Mouse (Mus musculus): ENCODE data around the gene Unc5cl. TPM values are rescaled to one million over a fixed set of nuclear protein-coding genes. Genes with fewer than 3 reads are reported as not detected.
"Not testable (repeated sequence)": the region's sequence is repeated elsewhere in the genome, so short reads cannot be mapped to it uniquely, and the experiment has no call there.

Gene Unc5cl
- polyA plus RNA-seq, 1 experiment from 2014 or later: 0.51 TPM

DNA sequence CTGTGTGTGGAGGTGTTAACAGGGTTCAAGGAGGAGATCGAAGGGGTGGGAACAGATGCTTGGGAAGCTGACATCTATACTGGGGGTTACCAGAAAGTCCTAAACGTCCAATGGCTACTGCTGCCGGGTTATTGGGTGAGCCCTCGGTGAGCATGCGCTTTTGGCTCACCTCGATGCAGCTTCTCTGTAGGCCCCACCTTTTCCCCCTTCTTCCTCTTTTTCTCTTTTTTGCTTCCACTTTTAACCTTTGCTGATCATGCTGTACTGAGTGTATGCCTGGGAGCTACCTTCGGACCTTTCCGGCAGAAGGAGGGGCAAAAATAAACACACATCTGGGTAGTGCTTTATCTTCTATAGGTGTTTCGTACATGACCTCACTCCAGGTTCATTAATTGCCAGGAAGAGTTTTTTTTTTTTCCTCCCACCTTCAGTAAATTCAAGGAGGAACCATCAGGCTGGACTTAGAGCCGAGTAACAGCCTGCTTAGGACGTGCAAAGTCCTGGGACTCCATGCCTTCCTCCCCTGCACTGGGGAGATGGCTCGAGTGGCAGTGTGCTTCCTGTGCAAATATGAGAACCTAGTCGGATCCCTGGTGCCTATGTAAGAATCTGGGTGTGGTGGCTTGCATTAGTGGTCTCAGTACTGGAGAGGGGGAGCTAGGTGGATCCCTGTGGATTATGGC is 3.4 kb downstream of the Unc5cl start:
- Histone ChIP-seq H3K4me3 (no peak overlapping the region), H3K27ac (replicated peaks) (no peak overlapping the region), H3K9me3 (no peaks in the 10 kb centered on the region), H3K27me3 (replicated peaks; ENCODE audit: low read depth, poor library complexity, severe bottlenecking) (no peaks in the 10 kb centered on the region; the same call in 1 of the 2 replicates), H3K4me1 (peaks cover 9% of the 10 kb centered on the region; the same call in 1 of the 2 replicates), H3K36me3 (replicated peaks) (no peaks in the 10 kb centered on the region)
- no peak for DNase-seq (ENCODE audit: low spot score)
- 87% methylated on average over 13 of the region's 13 CpGs for WGBS

DNA sequence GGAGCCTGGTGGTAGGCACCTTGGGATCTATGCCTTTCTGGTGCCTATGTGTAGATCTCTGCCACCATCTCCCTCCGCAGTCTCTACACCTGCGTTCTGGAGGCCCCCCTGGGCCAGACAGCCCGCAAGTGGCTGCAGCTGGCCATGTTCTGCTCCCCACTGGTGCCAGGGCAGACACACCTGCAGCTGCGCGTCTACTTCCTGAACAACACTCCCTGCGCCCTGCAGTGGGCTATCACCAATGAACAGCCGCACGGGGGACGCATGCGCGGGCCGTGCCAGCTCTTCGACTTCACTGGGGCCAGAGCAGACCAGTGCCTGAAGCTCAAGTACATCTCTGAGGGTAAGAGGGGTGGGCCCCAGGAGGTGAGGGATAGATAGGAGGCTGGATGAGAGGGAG is 7.4 kb downstream of the Unc5cl start:
- WGBS: 93% methylated on average over 13 of the region's 13 CpGs
- DNase-seq (ENCODE audit: low spot score): no peak
- Histone ChIP-seq H3K9me3 (no peaks in the 10 kb centered on the region), H3K4me3 (no peak overlapping the region), H3K36me3 (replicated peaks) (no peaks in the 10 kb centered on the region), H3K27ac (replicated peaks) (no peak overlapping the region), H3K27me3 (replicated peaks; ENCODE audit: low read depth, poor library complexity, severe bottlenecking) (peaks cover 20% of the 10 kb centered on the region), H3K4me1 (peaks cover 3% of the 10 kb centered on the region)

DNA sequence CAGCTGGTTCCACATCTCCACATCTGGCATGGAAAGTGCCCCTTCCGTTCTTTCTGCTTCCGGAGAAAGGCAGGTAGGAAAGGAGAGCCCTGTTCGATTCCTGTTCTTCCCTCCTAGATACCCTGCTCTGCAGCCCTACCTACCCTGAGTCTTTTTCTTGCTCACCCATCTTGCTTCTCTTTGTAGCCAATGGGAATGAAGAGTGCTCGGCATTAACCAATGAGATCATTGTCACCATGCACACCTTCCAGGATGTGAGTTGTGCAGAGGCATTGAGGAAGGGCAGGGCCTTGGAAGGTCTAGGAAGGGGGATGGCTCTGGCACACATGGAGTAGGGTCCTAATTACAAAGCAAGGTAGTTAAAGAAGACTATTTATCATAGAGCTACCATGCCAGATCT is 8.7 kb downstream of the Unc5cl start:
- H3K4me3 ChIP-seq: no peak overlapping the region
- H3K9me3 ChIP-seq: no peaks in the 10 kb centered on the region
- no peak overlapping the region for H3K27ac ChIP-seq (replicated peaks)
- H3K27me3 ChIP-seq (replicated peaks; ENCODE audit: low read depth, poor library complexity, severe bottlenecking): peaks cover 28% of the 10 kb centered on the region
- DNase-seq (ENCODE audit: low spot score): no peak
- H3K36me3 ChIP-seq (replicated peaks): no peaks in the 10 kb centered on the region
- WGBS: 93% methylated on average over 4 of the region's 4 CpGs
- H3K4me1 ChIP-seq: peaks cover 11% of the 10 kb centered on the region

DNA sequence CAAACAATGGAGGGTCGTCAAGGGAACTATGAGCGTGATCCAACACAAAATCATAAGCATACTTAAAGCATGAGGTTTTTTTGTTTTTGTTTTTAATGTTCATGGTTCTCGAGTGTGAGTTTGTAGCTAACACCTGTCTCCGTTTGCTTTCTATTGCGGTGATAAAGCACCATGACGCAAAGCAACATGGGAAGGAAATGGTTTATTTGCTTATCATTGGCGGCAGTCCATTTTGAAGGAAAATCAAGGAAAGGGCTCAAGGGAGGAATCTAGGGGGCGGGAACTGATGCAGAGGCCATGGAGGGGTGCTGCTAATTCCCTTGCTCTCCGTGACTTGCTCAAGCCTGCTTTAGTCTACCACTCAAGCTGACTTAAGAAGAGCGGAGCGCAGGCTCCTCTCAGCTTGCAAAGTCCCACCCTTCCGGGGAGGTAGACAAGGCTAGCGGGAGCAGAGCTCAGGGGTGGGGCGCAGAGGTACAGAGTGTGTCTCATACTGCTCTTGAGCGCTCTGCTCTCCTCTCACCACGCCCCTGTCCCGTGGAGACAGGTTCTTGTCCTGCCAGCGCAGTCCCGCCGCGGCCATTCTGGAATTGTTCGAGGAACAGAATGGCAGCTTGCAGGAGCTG is 12.2 kb downstream of the Unc5cl start:
- Histone ChIP-seq H3K27ac (replicated peaks) (no peak overlapping the region; the same call in 1 of the 2 replicates), H3K27me3 (replicated peaks; ENCODE audit: low read depth, poor library complexity, severe bottlenecking) (peaks cover 28% of the 10 kb centered on the region), H3K4me1 (peaks cover 11% of the 10 kb centered on the region), H3K9me3 (no peaks in the 10 kb centered on the region), H3K36me3 (replicated peaks) (no peaks in the 10 kb centered on the region), H3K4me3 (peak overlapping the region; percentile 34)
- WGBS: 43% methylated on average over 22 of the region's 22 CpGs
- DNase-seq (ENCODE audit: low spot score): no peak

DNA sequence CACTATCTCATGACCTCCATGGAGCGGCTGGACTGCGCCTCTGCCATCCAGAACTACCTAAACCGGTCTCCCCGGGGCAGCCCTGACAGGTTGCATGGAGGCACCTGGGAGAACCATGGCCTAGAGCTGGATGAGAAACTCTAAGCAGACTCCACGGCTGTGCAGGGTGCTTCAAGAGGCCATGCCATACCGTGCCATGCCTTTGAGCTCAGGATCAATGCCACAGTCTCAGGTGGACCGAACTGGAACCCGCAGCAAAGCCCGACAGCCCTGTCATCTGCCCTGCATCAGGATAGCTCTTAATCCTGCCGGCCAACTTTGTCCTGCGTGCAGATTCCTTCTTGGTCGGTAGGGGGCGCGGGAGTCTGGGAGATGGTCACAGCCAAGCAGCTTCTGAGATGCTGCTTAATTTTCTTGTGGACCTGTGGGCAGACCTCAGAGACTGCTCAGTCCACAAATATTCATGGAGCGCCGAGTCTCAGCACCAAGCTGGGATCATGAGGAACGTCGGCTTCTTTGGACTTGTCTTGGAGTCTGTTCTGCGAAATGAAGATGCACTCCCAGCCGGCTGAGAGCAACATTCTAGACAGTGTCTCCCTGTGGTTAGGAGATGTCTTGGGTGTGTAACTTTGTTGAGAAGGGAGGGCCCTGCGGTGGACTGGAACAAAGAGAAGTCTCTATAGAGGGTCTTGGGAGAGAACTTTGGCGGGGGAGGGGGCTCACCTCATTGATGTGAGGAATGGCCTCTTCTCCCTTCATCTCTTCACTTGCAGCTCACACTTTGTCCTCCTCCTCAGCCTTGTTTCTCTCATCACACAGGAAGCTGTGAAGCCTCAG is 12.9 kb downstream of the Unc5cl start:
- Histone ChIP-seq H3K4me1 (peaks cover 11% of the 10 kb centered on the region), H3K4me3 (peak overlapping the region; percentile 34), H3K36me3 (replicated peaks) (no peaks in the 10 kb centered on the region), H3K27ac (replicated peaks) (no peak overlapping the region; the same call in 1 of the 2 replicates), H3K27me3 (replicated peaks; ENCODE audit: low read depth, poor library complexity, severe bottlenecking) (peaks cover 28% of the 10 kb centered on the region), H3K9me3 (no peaks in the 10 kb centered on the region)
- 10% methylated on average over 22 of the region's 22 CpGs for WGBS
- DNase-seq (ENCODE audit: low spot score): peak; percentile 88

DNA sequence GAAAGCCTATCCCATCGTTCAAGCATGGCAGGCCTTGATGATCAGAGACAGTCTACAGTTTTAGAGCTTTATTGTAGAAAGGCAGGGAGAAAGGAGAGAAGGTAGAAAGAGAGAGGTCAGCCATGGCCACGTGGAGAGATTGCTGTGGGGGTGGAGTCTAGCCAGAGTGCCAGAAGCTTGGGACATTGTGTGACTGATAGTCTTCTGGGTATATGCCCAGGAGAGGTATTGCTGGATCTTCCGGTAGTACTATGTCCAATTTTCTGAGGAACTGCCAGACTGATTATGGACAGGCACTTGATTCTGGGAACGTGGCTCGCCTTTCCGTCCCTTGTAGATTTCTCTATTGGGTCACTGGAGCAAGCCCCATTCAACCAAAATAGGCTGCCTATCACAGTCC is 19.6 kb downstream of the Unc5cl start:
- H3K36me3 ChIP-seq (replicated peaks); DNase-seq (ENCODE audit: low spot score); H3K27me3 ChIP-seq (replicated peaks; ENCODE audit: low read depth, poor library complexity, severe bottlenecking); H3K9me3 ChIP-seq; H3K4me3 ChIP-seq; H3K27ac ChIP-seq (replicated peaks); H3K4me1 ChIP-seq: not testable (repeated sequence)
- WGBS: 87% methylated on average over 6 of the region's 6 CpGs

DNA sequence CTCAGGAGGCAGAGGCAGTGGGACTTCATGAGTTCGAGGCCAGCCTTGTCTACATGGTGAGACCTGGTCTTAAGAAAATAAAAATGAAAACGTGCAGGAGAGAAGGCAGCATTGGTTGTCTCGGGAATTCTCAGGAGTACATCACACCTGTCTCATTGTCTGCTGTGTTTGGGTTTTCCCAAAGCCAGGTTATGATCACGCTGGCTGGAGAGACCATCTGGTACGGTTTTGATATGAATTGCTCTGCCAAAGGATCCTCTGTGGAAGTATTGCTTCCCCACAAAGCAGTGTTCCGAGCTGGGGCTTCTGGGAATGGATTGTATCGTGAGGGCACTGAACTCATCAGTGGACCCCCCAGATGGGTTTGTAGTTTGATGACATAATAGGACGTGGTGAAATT is 20.7 kb downstream of the Unc5cl start:
- H3K9me3 ChIP-seq: no peaks in the 10 kb centered on the region
- no peak overlapping the region for H3K27ac ChIP-seq (replicated peaks)
- WGBS: 82% methylated on average over 8 of the region's 8 CpGs
- H3K36me3 ChIP-seq (replicated peaks): no peaks in the 10 kb centered on the region
- H3K4me3 ChIP-seq: no peak overlapping the region
- no peaks in the 10 kb centered on the region for H3K4me1 ChIP-seq
- no peaks in the 10 kb centered on the region for H3K27me3 ChIP-seq (replicated peaks; ENCODE audit: low read depth, poor library complexity, severe bottlenecking)
- DNase-seq (ENCODE audit: low spot score): no peak

DNA sequence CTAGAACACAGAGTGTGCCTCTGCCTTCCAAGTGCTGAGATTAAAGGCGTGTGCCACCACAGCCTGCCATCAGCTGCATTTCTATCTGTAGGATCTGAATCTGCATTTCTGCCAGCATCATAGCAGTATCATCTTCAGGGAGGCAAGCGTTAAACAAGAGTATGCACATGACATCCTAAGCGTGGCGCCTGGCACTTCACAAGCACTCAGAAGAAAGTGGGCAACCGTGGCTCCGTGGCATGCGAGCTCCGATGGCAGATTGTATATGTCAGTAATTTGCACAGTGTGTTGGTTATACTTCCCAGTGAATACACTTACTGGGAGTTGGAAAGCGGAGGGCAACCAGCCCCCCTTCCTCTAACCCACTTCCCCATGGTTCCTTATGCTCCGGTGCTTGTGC is 25.3 kb downstream of the Unc5cl start:
- 88% methylated on average over 10 of the region's 10 CpGs for WGBS
- DNase-seq (ENCODE audit: low spot score): no peak
- no peaks in the 10 kb centered on the region for H3K36me3 ChIP-seq (replicated peaks)

DNA sequence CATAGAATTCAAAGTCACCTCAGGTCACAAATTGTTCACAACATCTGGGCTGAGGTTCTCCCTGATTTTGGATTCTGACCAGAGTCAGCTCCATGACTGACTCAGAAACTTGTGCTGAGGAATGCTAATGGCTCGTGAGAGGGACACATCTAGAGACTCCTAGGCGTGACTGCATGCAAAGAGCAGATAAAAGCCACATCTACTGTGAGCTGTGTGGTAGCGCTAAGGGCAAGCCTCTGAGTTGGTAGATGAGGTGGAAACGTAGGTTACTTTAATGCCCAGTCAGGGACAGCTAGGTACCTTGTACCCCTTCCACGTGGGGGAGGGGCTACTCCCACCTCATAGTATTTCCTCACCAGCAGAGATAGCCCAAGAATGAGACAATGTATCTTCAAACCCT is 29.1 kb downstream of the Unc5cl start:
- DNase-seq (ENCODE audit: low spot score): no peak
- WGBS: 84% methylated on average over 5 of the region's 5 CpGs
- no peaks in the 10 kb centered on the region for H3K36me3 ChIP-seq (replicated peaks)
- no peaks in the 10 kb centered on the region for H3K4me1 ChIP-seq
- H3K9me3 ChIP-seq: no peaks in the 10 kb centered on the region
- H3K27ac ChIP-seq (replicated peaks): no peak overlapping the region
- H3K4me3 ChIP-seq: no peak overlapping the region
- no peaks in the 10 kb centered on the region for H3K27me3 ChIP-seq (replicated peaks; ENCODE audit: low read depth, poor library complexity, severe bottlenecking)

More for the DNA sequence above, 25.3 kb downstream of the Unc5cl start:
- Histone ChIP-seq H3K9me3 (no peaks in the 10 kb centered on the region), H3K27me3 (replicated peaks; ENCODE audit: low read depth, poor library complexity, severe bottlenecking) (no peaks in the 10 kb centered on the region), H3K27ac (replicated peaks) (no peak overlapping the region), H3K4me1 (no peaks in the 10 kb centered on the region), H3K4me3 (no peak overlapping the region)

DNA sequence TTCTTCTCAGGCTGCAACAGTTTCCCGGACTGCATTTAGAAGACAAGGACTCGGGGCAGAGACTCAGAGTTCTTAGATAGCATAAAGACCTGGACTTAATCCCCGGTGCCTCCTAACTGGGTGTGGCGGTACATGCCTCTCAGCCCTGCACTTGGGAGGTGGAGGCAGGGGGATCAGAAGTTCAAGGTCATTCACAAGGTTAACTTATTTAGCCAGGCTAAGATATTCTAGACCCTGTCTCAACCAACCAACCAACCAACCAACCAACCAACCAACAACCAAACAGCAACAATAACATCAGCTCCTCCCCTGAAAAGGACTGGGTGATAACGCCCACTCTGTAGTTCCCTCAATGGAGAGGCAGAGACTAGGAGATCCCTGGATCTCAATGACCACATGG is 29.5 kb downstream of the Unc5cl start:
- no peaks in the 10 kb centered on the region for H3K36me3 ChIP-seq (replicated peaks)
- WGBS: 95% methylated on average over 5 of the region's 5 CpGs
- H3K27ac ChIP-seq (replicated peaks): no peak overlapping the region
- H3K4me3 ChIP-seq: no peak overlapping the region
- no peaks in the 10 kb centered on the region for H3K9me3 ChIP-seq
- no peak for DNase-seq (ENCODE audit: low spot score)
- no peaks in the 10 kb centered on the region for H3K27me3 ChIP-seq (replicated peaks; ENCODE audit: low read depth, poor library complexity, severe bottlenecking)
- no peaks in the 10 kb centered on the region for H3K4me1 ChIP-seq

DNA sequence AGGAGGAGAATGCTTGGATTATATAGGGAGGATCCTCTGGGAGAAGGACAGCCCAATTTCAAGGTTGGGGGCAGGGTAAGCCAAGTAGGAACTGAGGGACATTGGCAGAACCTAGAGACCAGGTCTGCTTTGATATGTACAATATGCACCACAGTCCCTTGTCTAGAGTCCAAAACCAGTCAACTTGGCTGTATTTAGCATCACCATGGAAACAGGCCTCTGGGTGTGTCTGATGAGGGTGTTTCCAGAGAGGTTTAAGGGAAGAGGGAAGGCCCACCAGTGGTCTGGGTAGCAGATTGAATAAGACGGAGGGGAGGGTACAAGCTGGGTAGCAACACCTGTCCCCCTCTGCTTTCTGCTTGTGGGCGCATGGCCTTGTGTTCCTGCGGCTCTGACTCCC is 34.8 kb downstream of the Unc5cl start:
- no peaks in the 10 kb centered on the region for H3K36me3 ChIP-seq (replicated peaks)
- H3K27ac ChIP-seq (replicated peaks): no peak overlapping the region
- WGBS: 92% methylated on average over 3 of the region's 3 CpGs

DNA sequence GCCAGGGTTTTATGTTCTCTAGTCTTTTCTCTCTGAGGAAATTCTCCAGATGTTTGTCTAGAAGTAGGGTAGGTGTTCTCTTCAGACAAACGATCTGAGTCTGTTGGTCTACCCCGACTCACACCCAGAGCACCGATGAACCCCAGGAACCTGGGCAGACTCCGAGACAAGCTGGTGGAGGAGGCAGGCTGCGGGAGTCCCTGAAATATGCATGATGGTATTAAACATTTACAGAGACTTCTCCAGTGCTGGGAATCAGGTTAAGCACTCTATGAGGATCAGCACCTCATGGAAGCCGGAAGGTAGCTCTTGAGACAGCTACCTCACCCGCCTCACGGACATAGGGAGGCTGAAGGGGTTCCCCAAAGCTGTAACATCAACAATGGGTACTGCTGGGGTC is 37.9 kb downstream of the Unc5cl start:
- 90% methylated on average over 8 of the region's 8 CpGs for WGBS

More for the DNA sequence above, 34.8 kb downstream of the Unc5cl start:
- Histone ChIP-seq H3K27me3 (replicated peaks; ENCODE audit: low read depth, poor library complexity, severe bottlenecking) (no peaks in the 10 kb centered on the region), H3K4me1 (peaks cover 7% of the 10 kb centered on the region; the same call in 1 of the 2 replicates), H3K9me3 (no peaks in the 10 kb centered on the region), H3K4me3 (no peak overlapping the region)
- DNase-seq (ENCODE audit: low spot score): no peak

More for the DNA sequence above, 37.9 kb downstream of the Unc5cl start:
- DNase-seq (ENCODE audit: low spot score): no peak
- Histone ChIP-seq H3K27ac (replicated peaks) (no peak overlapping the region), H3K4me3 (no peak overlapping the region), H3K4me1 (peaks cover 7% of the 10 kb centered on the region; the same call in 1 of the 2 replicates), H3K36me3 (replicated peaks) (no peaks in the 10 kb centered on the region), H3K9me3 (no peaks in the 10 kb centered on the region), H3K27me3 (replicated peaks; ENCODE audit: low read depth, poor library complexity, severe bottlenecking) (no peaks in the 10 kb centered on the region)

Data from embryonic facial prominence, embryonic 10.5 days (tissue).